Mouse (Mus musculus) MEL (cell line): ENCODE data around the gene Eri3. TPM values are rescaled to one million over a fixed set of nuclear protein-coding genes. Genes with fewer than 3 reads are reported as not detected.

Source experiments
- DNase-seq: peaks from one replicate; pipeline ENCODE4 v3.0.0; 2011; ENCODE audit warnings: low read depth, low spot score
- H3K27ac ChIP-seq: 2 replicates; pipeline ENCODE4 v1.5.1; 2012; ENCODE audit warnings: low read depth, mild to moderate bottlenecking, control low read depth, low read length, moderate library complexity; ENCODE audit not compliant: control insufficient read depth
- H3K27me3 ChIP-seq, 2 experiments: fragments of 150-350 bp in 1 of 2; sonication (generic) in 1 of 2; 2 replicates each; pipeline ENCODE4 v1.6.1; 2012; ENCODE audit warnings: low read length in 2 of 2, mild to moderate bottlenecking in 2 of 2, improper control_type of control experiment in 1 of 2, moderate library complexity in 1 of 2; ENCODE audit not compliant: insufficient read depth in 2 of 2, control insufficient read depth in 1 of 2
- H3K36me3 ChIP-seq, 2 experiments: 2 replicates each; pipeline ENCODE4 v1.6.1; 2012 to 2014; ENCODE audit warnings: low read length in 2 of 2, improper control_type of control experiment in 1 of 2, inconsistent platforms in 1 of 2, mild to moderate bottlenecking in 1 of 2; ENCODE audit not compliant: insufficient read depth in 2 of 2, control insufficient read depth in 1 of 2
- H3K4me1 ChIP-seq, 2 experiments: fragments of 150-350 bp in 1 of 2; sonication (generic) in 1 of 2; 2 replicates each; pipeline ENCODE4 v1.6.1; 2012; ENCODE audit warnings: low read length in 2 of 2, improper control_type of control experiment in 1 of 2, mild to moderate bottlenecking in 1 of 2; ENCODE audit not compliant: insufficient read depth in 2 of 2, control insufficient read depth in 1 of 2
- H3K4me3 ChIP-seq, 2 experiments: fragments of 150-350 bp in 1 of 2; sonication (generic) in 1 of 2; 2 replicates each; pipeline ENCODE4 v1.5.1; 2012; ENCODE audit warnings: low read depth in 2 of 2, low read length in 2 of 2, mild to moderate bottlenecking in 2 of 2, moderate library complexity in 2 of 2, control low read depth in 1 of 2, improper control_type of control experiment in 1 of 2; ENCODE audit not compliant: control insufficient read depth in 1 of 2, insufficient read depth in 1 of 2
- H3K79me2 ChIP-seq: 2 replicates; pipeline ENCODE4 v1.6.1; 2012; ENCODE audit warnings: mild to moderate bottlenecking, low read length, moderate library complexity; ENCODE audit not compliant: control insufficient read depth, poor library complexity, insufficient read depth
- H3K9ac ChIP-seq: 2 replicates; pipeline ENCODE4 v1.6.1; 2012; ENCODE audit warnings: low read depth, mild to moderate bottlenecking, control low read depth, low read length, moderate library complexity; ENCODE audit not compliant: control insufficient read depth, poor library complexity, severe bottlenecking
- H3K9me3 ChIP-seq: fragments of 150-350 bp; sonication (generic); replicated peaks from 2 replicates; pipeline ENCODE4 v1.6.1; 2012; ENCODE audit warnings: mild to moderate bottlenecking, low read length, improper control_type of control experiment, moderate library complexity; ENCODE audit not compliant: insufficient read depth
- CHD2 ChIP-seq: IDR thresholded peaks from 2 replicates; pipeline ENCODE4 v1.6.1; 2011; ENCODE audit warnings: low read length, improper control_type of control experiment
- ETS1 ChIP-seq: IDR thresholded peaks from 2 replicates; pipeline ENCODE4 v1.6.1; 2012; ENCODE audit warnings: low read depth, mild to moderate bottlenecking, inconsistent platforms, low read length, improper control_type of control experiment, moderate library complexity
- GABPA ChIP-seq: IDR thresholded peaks from 2 replicates; pipeline ENCODE4 v1.6.1; 2012; ENCODE audit warnings: low read depth, mild to moderate bottlenecking, inconsistent platforms, low read length, improper control_type of control experiment, moderate library complexity
- GATA1 ChIP-seq: IDR thresholded peaks from 2 replicates; pipeline ENCODE4 v1.6.1; 2011; ENCODE audit warnings: low read depth, low read length, improper control_type of control experiment
- KAT2A ChIP-seq: conservative IDR thresholded peaks from 2 replicates; pipeline ENCODE4 v1.6.1; 2012; ENCODE audit warnings: low read depth, low read length, improper control_type of control experiment, inconsistent platforms
- MAX ChIP-seq: IDR thresholded peaks from 2 replicates; pipeline ENCODE4 v1.6.1; 2011; ENCODE audit warnings: low read length, improper control_type of control experiment
- MAZ ChIP-seq: IDR thresholded peaks from 2 replicates; pipeline ENCODE4 v1.6.1; 2012; ENCODE audit warnings: low read depth, mild to moderate bottlenecking, inconsistent platforms, low read length, improper control_type of control experiment
- MXI1 ChIP-seq: IDR thresholded peaks from 2 replicates; pipeline ENCODE4 v1.6.1; 2011; ENCODE audit warnings: mild to moderate bottlenecking, low read depth, low read length, improper control_type of control experiment
- MYB ChIP-seq: IDR thresholded peaks from 2 replicates; pipeline ENCODE4 v1.6.1; 2011; ENCODE audit warnings: mild to moderate bottlenecking, low read depth, low read length, improper control_type of control experiment
- NRF1 ChIP-seq: IDR thresholded peaks from 2 replicates; pipeline ENCODE4 v1.6.1; 2014; ENCODE audit warnings: low read depth, mild to moderate bottlenecking, inconsistent platforms, low read length, improper control_type of control experiment, moderate library complexity; ENCODE audit not compliant: poor library complexity, insufficient read depth, severe bottlenecking
- POLR2A ChIP-seq, 2 experiments: IDR thresholded peaks; 2 replicates each; pipeline ENCODE4 v1.6.1; 2011 to 2012; ENCODE audit warnings: low read length in 2 of 2, mild to moderate bottlenecking in 2 of 2, control low read depth in 1 of 2, improper control_type of control experiment in 1 of 2, low read depth in 1 of 2, moderate library complexity in 1 of 2; ENCODE audit not compliant: control insufficient read depth in 1 of 2, insufficient read depth in 1 of 2, poor library complexity in 1 of 2
- POLR2AphosphoS2 ChIP-seq: IDR thresholded peaks from 2 replicates; pipeline ENCODE4 v1.6.1; 2011; ENCODE audit warnings: low read length, improper control_type of control experiment
- POLR2AphosphoS5 ChIP-seq: IDR thresholded peaks from 2 replicates; pipeline ENCODE4 v1.6.1; 2012; ENCODE audit warnings: low read depth, borderline replicate concordance, mild to moderate bottlenecking, inconsistent platforms, low read length, moderate library complexity, mixed read lengths
- RAD21 ChIP-seq: IDR thresholded peaks from 2 replicates; pipeline ENCODE4 v1.6.1; 2011; ENCODE audit warnings: mild to moderate bottlenecking, low read depth, low read length, improper control_type of control experiment
- RCOR1 ChIP-seq: IDR thresholded peaks from 2 replicates; pipeline ENCODE4 v1.6.1; 2012; ENCODE audit warnings: low read depth, mild to moderate bottlenecking, inconsistent platforms, low read length, improper control_type of control experiment
- SMC3 ChIP-seq: IDR thresholded peaks from 2 replicates; pipeline ENCODE4 v1.6.1; 2011; ENCODE audit warnings: low read depth, low read length, improper control_type of control experiment
- USF2 ChIP-seq, 2 experiments: IDR thresholded peaks; 2 replicates each; pipeline ENCODE4 v1.6.1; 2011 to 2012; ENCODE audit warnings: improper control_type of control experiment in 2 of 2, low read length in 2 of 2, borderline replicate concordance in 1 of 2, inconsistent platforms in 1 of 2, low read depth in 1 of 2, mild to moderate bottlenecking in 1 of 2; ENCODE audit not compliant: insufficient read depth in 1 of 2
- ZC3H11A ChIP-seq: IDR thresholded peaks from 2 replicates; pipeline ENCODE4 v1.6.1; 2012; ENCODE audit warnings: low read depth, mild to moderate bottlenecking, inconsistent platforms, low read length, improper control_type of control experiment
- ZKSCAN1 ChIP-seq: IDR thresholded peaks from 2 replicates; pipeline ENCODE4 v1.6.1; 2012; ENCODE audit warnings: low read depth, mild to moderate bottlenecking, inconsistent platforms, low read length, improper control_type of control experiment, moderate library complexity
- ZMIZ1 ChIP-seq: IDR thresholded peaks from 2 replicates; pipeline ENCODE4 v1.6.1; 2012; ENCODE audit warnings: low read depth, mild to moderate bottlenecking, inconsistent platforms, low read length, improper control_type of control experiment, moderate library complexity
- polyA plus RNA-seq, 2 experiments: library from polyadenylated mRNA; stranded (reverse) in 1 of 2; unstranded in 1 of 2; fragments of >175 nt in 1 of 2; fragments of >200 nt in 1 of 2; gene quantifications; 2 replicates each; pipeline versions ENCODE4 v1.2.1 to v1.2.4; 2012; ENCODE audit warnings: low replicate concordance in 2 of 2, low read depth in 1 of 2; ENCODE audit not compliant: insufficient read length in 2 of 2, insufficient read depth in 1 of 2, missing spikeins in 1 of 2
- total RNA-seq: library from RNA; depleted of rRNA; stranded (reverse); fragments of 300-350 nt; gene quantifications from 2 replicates; pipeline ENCODE4 v1.2.3, GENCODE M21; 2012

Eri3 gene
- total and polyA plus RNA-seq, 3 experiments, result 36.7 to 63.9 TPM; not detected in 1

DNA sequence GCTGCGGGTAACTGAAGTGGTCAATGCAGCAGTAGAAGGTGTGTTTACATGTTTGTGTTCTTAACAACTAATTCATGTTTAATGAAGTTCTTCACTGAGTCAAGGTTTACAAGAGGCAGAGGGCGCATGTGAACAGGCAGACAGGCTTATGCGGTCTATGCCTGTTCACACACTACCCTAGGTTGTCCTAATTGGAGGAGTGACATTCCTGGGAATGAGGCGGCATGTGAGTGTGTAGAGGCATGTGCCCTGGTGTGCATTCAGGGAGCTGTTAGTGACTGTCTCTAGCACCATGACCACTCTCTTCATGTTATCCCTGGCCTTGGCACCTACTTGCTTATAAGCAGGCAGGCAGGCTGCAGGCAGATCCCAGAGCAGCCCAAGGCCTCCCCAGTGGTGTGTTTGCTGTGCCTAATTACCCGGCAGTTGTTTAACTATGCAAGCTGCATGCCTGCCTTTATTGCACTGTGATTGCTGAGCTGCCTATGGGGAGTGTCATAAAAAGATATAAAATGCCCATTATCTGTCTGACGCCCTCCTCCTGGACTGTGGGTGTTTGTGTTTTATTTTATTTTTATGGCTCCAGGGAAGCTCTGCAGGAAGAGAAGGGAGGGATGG is 80.0 kb downstream of the Eri3 start:
- Histone ChIP-seq H3K27ac (no peak overlapping the region), H3K9me3 (no peaks in the 10 kb centered on the region), H3K36me3 (peaks cover 0 to 10% of the 10 kb centered on the region in 2 experiments; a peak in 2 of 4 replicates), H3K9ac (no peak overlapping the region), H3K4me3 (no peak overlapping the region), H3K27me3 (no peaks in the 10 kb centered on the region), H3K4me1 (peaks cover 3 to 13% of the 10 kb centered on the region in 2 experiments; a peak in 3 of 4 replicates), H3K79me2 (no peaks in the 10 kb centered on the region)
- TF ChIP-seq CHD2, result no peak
- TF ChIP-seq MAX, result no peak
- TF ChIP-seq POLR2AphosphoS2, result no peak
- no peak for TF ChIP-seq POLR2AphosphoS5
- no peak for TF ChIP-seq USF2 (IDR thresholded peaks at IDR 0.05; ENCODE audit: borderline replicate concordance in 1 of 2, insufficient read depth in 1 of 2, low read depth in 1 of 2, low read length in 2 of 2)
- TF ChIP-seq ZKSCAN1, result no peak
- no peak for TF ChIP-seq GABPA
- TF ChIP-seq ETS1, result no peak
- TF ChIP-seq MYB, result no peak
- TF ChIP-seq POLR2A (IDR thresholded peaks at IDR 0.05; ENCODE audit: control insufficient read depth in 1 of 2, insufficient read depth in 1 of 2, low read depth in 1 of 2, low read length in 2 of 2, poor library complexity in 1 of 2), result no peak
- no peak for TF ChIP-seq KAT2A
- no peak for TF ChIP-seq SMC3
- no peak for DNase-seq

DNA sequence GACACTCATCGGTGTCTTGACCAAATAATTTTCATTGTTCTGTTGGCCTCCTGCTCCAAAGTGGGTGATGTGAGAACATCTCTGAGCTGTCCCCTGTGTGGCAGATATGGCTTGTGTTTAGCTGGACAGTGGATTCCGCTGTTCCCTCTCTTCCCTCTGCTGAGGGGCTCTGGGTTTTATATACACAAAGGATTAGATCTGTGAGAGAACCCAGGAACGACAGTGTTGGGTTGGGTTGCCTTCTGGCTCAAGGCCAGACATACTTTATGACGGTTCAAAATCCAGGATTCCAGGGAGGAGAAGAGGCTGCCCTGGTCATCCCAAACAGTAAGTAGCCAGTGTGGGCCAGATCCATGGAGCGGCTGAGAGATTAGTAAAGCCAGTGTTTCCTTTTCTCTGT is 83.4 kb downstream of the Eri3 start:
- no peak for TF ChIP-seq MAZ
- no peak for TF ChIP-seq GATA1
- no peak for TF ChIP-seq MXI1
- no peak for TF ChIP-seq RAD21
- TF ChIP-seq POLR2AphosphoS2, result no peak
- TF ChIP-seq NRF1, result no peak
- TF ChIP-seq KAT2A, result no peak
- no peak for TF ChIP-seq ZC3H11A
- no peak for TF ChIP-seq RCOR1
- TF ChIP-seq CHD2, result no peak
- TF ChIP-seq ZMIZ1, result no peak
- no peak overlapping the region for H3K9ac ChIP-seq
- peaks cover 3 to 14% of the 10 kb centered on the region in 2 experiments; a peak in 3 of 4 replicates for H3K4me1 ChIP-seq
- no peak overlapping the region for H3K4me3 ChIP-seq
- no peak overlapping the region for H3K27ac ChIP-seq
- H3K79me2 ChIP-seq, result no peaks in the 10 kb centered on the region
- H3K9me3 ChIP-seq, result no peaks in the 10 kb centered on the region
- no peaks in the 10 kb centered on the region for H3K27me3 ChIP-seq
- H3K36me3 ChIP-seq, result peaks cover 0 to 10% of the 10 kb centered on the region in 2 experiments; a peak in 3 of 4 replicates
- no peak for DNase-seq
